Mouse (Mus musculus): ENCODE measurements around the gene Filip1l. TPM values are rescaled to one million over a fixed set of nuclear protein-coding genes. Genes with fewer than 3 reads are reported as not detected.

The Filip1l gene
- polyA plus RNA-seq, 1 experiment, result 11.0 TPM

- DNase-seq (ENCODE audit: low read depth, low spot score), result no peak
- WGBS, result 77% methylated on average over 6 of the region's 6 CpGs
Observed at GRCm38 (mm10) chr16:57423001-57423800, 70.3 kb downstream of the Filip1l start.

- WGBS, result 76% methylated on average over 10 of the region's 10 CpGs
- no peak for DNase-seq (ENCODE audit: low read depth, low spot score)
Observed at GRCm38 (mm10) chr16:57426680-57427079, 73.8 kb downstream of the Filip1l start.

GRCm38 (mm10) chr16:57427516-57428285 lies 74.8 kb downstream of the Filip1l start:
- DNase-seq (ENCODE audit: low read depth, low spot score), result no peak

GRCm38 (mm10) chr16:57428977-57429376 lies 76.1 kb downstream of the Filip1l start:
- no peak for DNase-seq (ENCODE audit: low read depth, low spot score)
- 77% methylated on average over 5 of the region's 5 CpGs for WGBS

More at GRCm38 (mm10) chr16:57427516-57428285, 74.8 kb downstream of the Filip1l start:
- WGBS, result 64% methylated on average over 7 of the region's 7 CpGs

GRCm38 (mm10) chr16:57431294-57431693 lies 78.4 kb downstream of the Filip1l start:
- WGBS, result 88% methylated on average over 3 of the region's 3 CpGs
- DNase-seq (ENCODE audit: low read depth, low spot score), result no peak

GRCm38 (mm10) chr16:57433173-57433572 lies 80.3 kb downstream of the Filip1l start:
- 48% methylated on average over 4 of the region's 4 CpGs for WGBS

GRCm38 (mm10) chr16:57433671-57434070 lies 80.8 kb downstream of the Filip1l start:
- WGBS, result 90% methylated on average over 6 of the region's 6 CpGs
- no peak for DNase-seq (ENCODE audit: low read depth, low spot score)

More at GRCm38 (mm10) chr16:57433173-57433572, 80.3 kb downstream of the Filip1l start:
- DNase-seq (ENCODE audit: low read depth, low spot score), result no peak

GRCm38 (mm10) chr16:57434640-57435039 lies 81.7 kb downstream of the Filip1l start:
- DNase-seq (ENCODE audit: low read depth, low spot score), result no peak
- WGBS, result 62% methylated on average over 3 of the region's 3 CpGs

GRCm38 (mm10) chr16:57437523-57438287 lies 84.8 kb downstream of the Filip1l start:
- no peak for DNase-seq (ENCODE audit: low read depth, low spot score)
- WGBS, result 75% methylated on average over 11 of the region's 11 CpGs

GRCm38 (mm10) chr16:57438288-57438685 lies 85.4 kb downstream of the Filip1l start:
- DNase-seq (ENCODE audit: low read depth, low spot score), result no peak
- WGBS, result 60% methylated on average over 5 of the region's 5 CpGs

GRCm38 (mm10) chr16:57439206-57439605 lies 86.3 kb downstream of the Filip1l start:
- DNase-seq (ENCODE audit: low read depth, low spot score), result no peak
- WGBS, result 77% methylated on average over 11 of the region's 11 CpGs

GRCm38 (mm10) chr16:57440706-57441437 lies 88.0 kb downstream of the Filip1l start:
- no peak for DNase-seq (ENCODE audit: low read depth, low spot score)

GRCm38 (mm10) chr16:57445096-57446094 lies 92.5 kb downstream of the Filip1l start:
- WGBS, result 55% methylated on average over 10 of the region's 10 CpGs
- DNase-seq (ENCODE audit: low read depth, low spot score), result no peak

More at GRCm38 (mm10) chr16:57440706-57441437, 88.0 kb downstream of the Filip1l start:
- 80% methylated on average over 10 of the region's 10 CpGs for WGBS

- WGBS, result 22% methylated on average over 7 of the region's 7 CpGs
- peak; percentile 13 for DNase-seq (ENCODE audit: low read depth, low spot score)
Observed at GRCm38 (mm10) chr16:57453009-57453408, 100.1 kb downstream of the Filip1l start.

GRCm38 (mm10) chr16:57454106-57454763 lies 101.3 kb downstream of the Filip1l start:
- 67% methylated on average over 8 of the region's 8 CpGs for WGBS
- DNase-seq (ENCODE audit: low read depth, low spot score), result peak; percentile 16

GRCm38 (mm10) chr16:57455573-57455972 lies 102.7 kb downstream of the Filip1l start:
- no peak for DNase-seq (ENCODE audit: low read depth, low spot score)
- WGBS, result 63% methylated on average over 3 of the region's 3 CpGs

- DNase-seq (ENCODE audit: low read depth, low spot score), result no peak
Observed at GRCm38 (mm10) chr16:57456003-57456402, 103.1 kb downstream of the Filip1l start.

More at GRCm38 (mm10) chr16:57456003-57456402, 103.1 kb downstream of the Filip1l start:
- 58% methylated on average over 2 of the region's 2 CpGs for WGBS
